Mouse (Mus musculus) G1E (cell line): Measurements from ENCODE around the gene Lnx1.

Experiments used
- CTCF ChIP-seq: IDR thresholded peaks from 2 replicates; pipeline ENCODE4 v1.5.1; 2012; ENCODE audit warnings: low read depth, low read length, inconsistent platforms, mixed read lengths
- GATA1 ChIP-seq: IDR thresholded peaks from 2 replicates; pipeline ENCODE4 v1.6.1; 2012; ENCODE audit warnings: borderline replicate concordance, low read length, inconsistent platforms, mixed read lengths
- POLR2AphosphoS5 ChIP-seq: IDR thresholded peaks from 2 replicates; pipeline ENCODE4 v1.6.1; 2012; ENCODE audit warnings: low read depth, low read length, inconsistent platforms; ENCODE audit not compliant: insufficient replicate concordance
- TAL1 ChIP-seq: conservative IDR thresholded peaks from 2 replicates; pipeline ENCODE4 v1.6.1; 2012; ENCODE audit warnings: low read depth, low read length, inconsistent platforms, mixed read lengths

DNA sequence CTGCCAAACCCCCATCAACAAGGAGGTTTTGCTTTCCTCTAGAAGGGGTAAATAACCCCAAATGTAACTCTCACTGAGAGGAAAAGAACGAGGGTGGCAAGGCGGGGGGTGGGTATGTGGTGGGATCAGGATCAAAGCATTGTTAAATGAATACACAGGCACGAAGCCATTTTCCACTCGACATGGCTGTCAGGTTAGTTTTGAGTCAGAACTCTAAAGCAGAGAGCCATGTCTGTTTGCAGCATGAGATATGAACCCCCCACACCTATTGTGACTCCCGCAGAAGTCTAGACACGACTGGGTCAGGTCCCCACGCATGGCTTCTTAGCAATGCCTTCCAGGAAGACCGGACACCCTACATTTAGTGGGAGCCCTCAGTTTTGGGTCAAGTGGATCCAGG lies 24.6 kb upstream of the Lnx1 start:
- TF ChIP-seq GATA1 (no peak), CTCF (no peak), TAL1 (no peak), POLR2AphosphoS5 (no peak)
